Mouse (Mus musculus) G1E (cell line): ENCODE results near the gene Kri1.

Experiments used
- CTCF ChIP-seq: IDR thresholded peaks from 2 replicates; pipeline ENCODE4 v1.5.1; 2012; ENCODE audit warnings: low read depth, low read length, inconsistent platforms, mixed read lengths
- GATA1 ChIP-seq: IDR thresholded peaks from 2 replicates; pipeline ENCODE4 v1.6.1; 2012; ENCODE audit warnings: borderline replicate concordance, low read length, inconsistent platforms, mixed read lengths

DNA sequence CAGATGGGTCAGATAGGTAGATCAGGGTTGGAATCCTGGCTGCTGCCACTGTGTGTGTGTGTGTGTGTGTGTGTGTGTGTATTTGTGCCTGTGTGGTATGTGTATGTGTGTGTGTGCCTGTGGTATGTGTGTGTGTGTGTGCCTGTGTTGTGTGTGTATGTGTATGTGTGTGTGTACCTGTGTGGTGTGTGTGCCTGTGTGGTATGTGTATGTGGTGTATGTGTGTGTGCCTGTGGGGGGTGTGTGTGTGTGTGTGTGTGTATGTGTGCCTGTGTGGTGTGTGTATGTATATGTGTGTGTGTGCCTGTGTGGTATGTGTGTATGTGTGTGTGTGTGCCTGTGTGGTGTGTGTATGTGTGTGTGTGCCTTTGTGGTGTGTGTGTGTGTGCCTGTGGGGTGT lies 33.1 kb downstream of the Kri1 start:
- no peak for TF ChIP-seq CTCF
- TF ChIP-seq GATA1, result no peak
